Mouse (Mus musculus): Measurements from ENCODE around the gene Rarb.

- TF ChIP-seq CTCF (IDR thresholded peaks at IDR 0.05; ENCODE audit: low read depth) (no peak), EP300 (IDR thresholded peaks at IDR 0.05; ENCODE audit: low read depth) (no peak)
Observed at GRCm38 (mm10) chr14:16842036-16842435, 23.1 kb upstream of the Rarb start.

Data from heart, postnatal 0 days (tissue).